Mouse (Mus musculus): Measurements from ENCODE around the gene Tpm3.
A peak's percentile ranks its signal among the peaks of the same experiment; 100 is the strongest.

The Tpm3 gene

DNA sequence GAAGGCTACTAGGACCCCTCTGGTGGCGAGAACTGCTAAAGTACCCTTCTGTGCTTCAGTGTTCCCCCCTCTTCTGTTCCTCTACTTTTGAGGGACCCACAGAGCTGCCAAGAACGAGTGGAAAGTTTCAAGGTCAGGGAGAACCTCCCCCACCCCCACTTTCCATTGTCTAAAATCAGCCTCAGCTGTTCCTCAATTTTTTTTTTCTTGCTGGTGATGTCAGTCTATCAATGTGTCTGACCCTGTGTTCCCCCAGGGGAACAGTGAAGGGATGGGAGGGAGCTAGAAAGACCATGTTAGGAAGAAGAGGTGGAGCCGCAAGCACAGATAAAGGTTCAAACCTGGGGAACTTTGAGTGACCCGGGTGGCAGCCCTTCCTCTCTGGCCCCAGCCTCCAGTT is at the start of gene Tpm3:
Gene Tpm3, plus strand, starts transcription at position 356 of the 400 bp plus-strand sequence.
- no peak for DNase-seq

DNA sequence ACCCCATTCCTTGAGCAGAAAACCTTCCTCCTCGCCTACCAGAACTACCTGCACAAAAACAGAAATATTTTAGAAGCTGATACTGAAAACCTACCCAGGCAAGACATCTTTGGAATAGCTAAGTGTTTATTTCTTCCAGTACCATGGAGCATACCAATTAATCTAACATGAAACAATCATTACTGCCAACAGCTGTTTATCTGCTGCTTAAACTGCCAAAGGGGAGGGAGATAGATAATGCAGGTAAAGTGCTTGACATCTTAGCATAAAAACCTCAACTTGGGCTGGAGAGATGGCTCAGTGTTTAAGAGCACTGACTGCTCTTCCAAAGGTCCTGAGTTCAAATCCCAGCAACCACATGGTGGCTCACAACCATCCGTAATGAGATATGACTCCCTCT is 37.8 kb upstream of the Tpm3 start:
- no peak for DNase-seq

DNA sequence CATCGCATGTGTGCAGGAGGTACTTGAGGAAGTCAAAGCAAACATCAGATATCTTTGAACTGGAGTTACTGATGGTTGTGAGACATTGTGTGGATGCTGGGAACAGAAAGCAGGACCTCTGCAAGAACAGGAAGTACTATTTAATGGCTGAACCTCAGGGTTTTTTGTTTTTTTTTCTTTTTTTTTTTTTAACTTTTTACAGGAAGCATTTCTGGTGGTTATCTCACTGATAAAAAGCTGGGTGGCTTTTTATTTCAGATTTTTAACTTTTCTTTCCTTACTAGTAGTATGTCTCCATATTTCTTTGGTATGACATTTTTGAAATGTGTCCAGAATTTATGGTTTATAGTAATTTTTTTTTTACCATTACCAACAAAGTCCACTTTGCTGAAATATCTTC is 36.2 kb upstream of the Tpm3 start:
- DNase-seq: no peak

DNA sequence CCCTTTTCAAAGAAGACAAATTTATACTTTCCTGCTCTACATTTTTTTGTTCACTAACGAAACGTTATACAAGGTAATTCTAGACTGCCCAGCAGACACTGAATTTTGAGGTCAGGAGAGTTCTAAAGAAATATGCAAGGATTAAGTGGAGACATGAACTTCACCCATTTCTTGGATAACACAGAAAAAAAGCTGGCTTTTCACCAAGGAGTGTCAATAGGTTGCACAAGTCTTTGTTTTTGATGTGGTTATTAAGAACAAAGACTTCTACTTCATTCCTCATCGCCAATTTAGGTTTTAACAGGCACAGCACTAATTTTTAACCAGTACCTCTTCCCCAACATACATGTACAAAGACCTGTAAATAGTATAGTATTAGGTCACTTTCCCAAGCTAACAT is 22.8 kb upstream of the Tpm3 start:
- DNase-seq: no peak

DNA sequence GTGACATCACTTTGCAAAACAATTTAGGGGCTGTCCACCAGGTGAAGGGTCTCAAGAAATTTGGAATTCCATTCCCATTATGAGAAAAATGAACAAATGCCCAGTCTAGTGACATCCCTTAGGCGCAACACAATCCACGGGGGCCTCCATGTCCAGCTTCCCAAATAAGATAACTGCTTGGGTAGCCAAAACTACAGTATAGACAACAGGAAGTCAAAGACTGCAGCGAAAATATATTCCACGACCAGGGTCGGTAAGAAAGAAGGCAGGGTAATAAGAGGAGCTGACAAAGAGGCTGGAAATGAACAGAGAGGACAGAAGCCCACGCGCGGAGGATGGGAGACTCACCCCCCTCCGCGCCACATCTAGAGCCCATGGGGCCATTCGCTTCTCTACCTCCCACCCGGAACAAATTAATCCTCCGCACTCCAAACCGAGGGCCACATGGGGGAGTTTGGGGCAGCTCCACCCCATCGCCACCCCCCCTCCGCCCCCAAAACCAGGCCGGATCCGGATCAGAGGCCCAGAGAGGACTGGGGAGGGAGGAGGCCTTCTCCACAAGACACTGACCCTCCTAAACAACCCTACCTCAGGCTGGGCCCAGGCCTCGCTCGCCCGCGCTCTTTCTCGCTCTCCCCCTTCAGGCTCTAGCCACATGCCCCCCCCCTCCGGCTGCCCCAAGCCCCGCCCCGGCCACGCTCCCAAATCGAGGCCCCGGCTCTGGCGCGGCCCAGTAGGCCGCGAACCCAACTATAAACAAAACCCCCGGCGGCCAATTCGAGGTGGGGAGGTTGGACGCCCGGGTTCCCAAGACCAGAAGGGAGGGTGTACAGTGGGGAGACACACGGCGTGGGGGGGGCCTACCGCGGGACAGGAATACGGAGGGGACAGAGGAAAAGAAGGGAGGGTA is 20.8 kb upstream of the Tpm3 start, which contains the start of gene 4933434E20Rik:
Gene 4933434E20Rik, plus strand, starts transcription at position 196 of the 910 bp plus-strand sequence.
- DNase-seq: peak; percentile 48

DNA sequence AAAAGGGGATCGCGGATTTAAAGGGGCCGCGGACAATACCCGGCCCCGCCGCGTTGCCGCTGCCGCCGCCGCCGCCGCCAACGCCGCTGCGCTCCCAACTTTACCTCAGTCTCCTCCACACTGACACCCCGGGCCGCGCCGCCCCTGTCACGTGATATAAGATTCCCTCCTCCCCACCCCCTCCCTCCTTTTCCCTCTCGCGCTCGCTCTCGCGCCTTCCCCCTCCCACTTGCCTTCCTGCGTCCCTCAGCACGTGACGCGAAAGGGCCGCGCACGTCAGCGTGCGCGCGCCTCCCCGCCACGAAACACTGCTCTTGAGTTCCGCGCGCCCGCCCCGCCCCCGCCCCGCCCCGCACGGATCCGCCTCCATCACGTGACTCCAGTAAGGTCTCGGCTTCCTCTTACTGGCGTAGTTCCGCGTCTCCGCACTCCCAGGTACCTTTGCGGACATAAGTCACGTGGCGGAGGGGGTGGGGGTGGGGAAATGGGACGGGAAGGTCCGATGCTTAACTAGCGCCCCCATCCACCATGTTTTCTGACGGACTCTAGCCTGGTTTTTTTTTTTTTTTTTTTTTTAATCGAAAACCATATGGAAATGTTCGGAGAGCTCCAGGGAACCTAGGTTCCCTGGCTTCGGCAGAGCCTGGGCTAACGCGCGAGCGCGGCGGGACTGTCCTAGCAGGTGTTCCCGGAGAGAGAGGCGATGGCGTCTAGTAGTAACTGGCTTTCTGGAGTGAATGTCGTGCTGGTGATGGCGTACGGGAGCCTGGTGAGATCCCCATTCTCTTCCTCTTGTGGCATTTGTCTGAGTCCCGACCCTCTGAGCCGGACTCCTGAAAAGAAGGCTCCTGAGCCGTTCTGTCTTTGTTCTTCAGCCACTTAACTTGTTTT is 19.9 kb upstream of the Tpm3 start, which contains the start of gene Ubap2l:
Gene Ubap2l, minus strand, starts transcription at position 278 of the 891 bp plus-strand sequence.
- peak; percentile 96 for DNase-seq

DNA sequence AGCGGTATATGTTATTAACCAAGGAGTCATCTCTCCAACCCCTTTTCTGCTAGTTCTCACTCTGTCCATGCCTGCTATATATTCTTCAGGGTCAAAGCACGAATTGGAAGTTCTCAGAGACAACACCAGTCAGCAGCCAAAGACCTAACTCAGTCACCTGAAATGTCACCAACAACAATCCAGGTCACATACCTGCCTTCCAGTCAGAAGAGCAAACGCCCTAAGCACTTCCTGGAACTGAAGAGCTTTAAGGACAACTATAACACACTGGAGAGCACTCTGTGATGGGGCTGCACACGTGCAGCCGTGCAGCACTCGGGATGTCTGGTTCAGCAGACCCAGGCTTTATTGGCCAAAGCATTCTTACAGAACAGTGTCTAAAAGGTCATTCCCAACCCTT is 10.9 kb upstream of the Tpm3 start:
- no peak for DNase-seq

DNA sequence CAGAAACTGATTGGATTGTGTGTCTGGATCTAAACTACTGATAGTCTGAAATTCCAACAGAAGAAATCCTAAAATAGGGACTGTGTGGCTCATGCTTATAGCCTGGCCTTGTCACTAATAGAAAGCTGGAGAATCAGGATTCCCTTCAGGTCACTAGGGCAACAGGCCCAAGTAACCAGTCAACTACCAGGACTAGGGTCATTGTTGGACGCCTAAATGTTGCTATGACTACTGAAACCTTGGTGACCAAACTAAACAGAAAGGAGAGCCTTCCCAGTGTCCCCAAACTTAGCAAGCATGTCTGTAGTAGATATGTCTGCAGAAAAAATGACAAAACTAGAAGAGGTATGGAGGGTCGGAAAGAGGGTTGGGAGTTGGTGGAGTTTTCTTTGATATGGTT is 9.9 kb upstream of the Tpm3 start:
- DNase-seq: no peak

DNA sequence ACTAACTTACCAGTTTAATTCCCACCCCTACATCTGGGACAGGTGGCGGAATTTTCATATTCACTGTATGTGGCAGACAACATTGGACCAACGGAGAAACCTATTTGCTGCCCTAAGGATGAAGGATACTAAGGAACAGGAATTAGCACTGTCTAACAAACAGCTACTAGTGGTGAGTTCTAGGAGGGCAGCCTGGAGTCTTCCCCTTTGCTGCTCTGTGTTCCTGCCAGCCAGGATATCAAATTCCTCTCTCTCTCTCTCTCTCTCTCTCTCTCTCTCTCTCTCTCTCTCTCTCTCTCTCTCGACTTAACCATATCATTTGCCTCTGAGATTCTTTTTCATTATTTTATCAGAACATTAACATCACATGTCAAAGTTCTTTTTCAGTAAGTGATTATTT is 8.1 kb upstream of the Tpm3 start:
- DNase-seq: no peak

DNA sequence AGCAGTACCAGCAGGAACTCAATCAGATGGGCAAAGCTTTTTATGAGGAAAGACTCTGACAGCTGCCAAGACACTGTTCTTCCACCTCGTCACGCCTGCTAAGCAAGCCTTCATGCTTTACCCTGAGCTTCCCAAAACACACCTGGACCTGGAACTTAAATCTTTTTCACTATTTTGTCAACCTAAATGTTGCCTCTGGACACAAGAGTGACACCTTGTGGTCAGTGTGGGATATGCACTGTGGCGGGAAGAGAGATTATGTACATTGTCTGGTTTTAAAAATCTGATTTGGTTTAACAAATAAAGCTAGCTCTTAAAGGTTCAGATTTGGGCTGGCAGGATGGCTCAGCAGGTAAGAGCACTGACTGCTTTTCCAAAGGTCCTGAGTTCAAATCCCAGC is 6.9 kb upstream of the Tpm3 start:
- peak; percentile 27 for DNase-seq

DNA sequence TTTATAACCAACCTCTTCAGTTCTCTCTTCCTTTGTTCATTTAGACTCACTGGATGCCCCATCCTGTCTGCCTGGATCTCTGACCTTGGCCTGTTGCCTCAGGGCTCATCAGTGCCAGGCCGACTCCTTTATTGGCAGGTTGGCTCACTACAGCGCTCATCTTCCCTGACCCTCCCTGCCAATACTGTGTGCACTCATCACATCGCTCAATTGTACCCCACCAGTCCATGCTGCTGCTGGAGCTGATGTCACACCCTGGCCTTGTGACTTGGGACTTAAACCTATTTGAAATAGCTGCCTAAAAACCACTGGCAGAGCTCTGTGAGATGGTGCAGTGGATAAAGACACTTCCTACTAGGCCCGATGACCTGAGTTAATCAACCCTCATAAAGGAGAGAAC is 4.6 kb upstream of the Tpm3 start:
- DNase-seq: no peak

DNA sequence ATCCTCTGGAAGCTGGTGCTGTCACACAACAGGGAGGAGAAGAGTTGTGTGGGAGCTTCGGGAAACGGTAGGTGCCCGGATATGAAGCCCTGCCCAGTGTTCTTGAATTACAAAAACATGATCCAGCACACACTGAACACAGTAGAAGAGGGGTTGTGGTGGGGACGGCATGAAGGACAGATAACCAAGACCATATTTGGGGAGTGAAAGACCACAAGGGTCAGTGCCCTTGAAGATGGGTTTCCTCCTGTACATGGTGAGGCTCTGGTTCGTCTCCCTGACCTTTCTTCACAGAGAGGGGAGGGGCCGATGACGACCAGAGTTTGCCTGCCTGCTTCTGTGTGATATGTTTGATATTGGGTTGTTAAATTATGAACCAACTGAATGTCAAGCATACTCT is 2.8 kb upstream of the Tpm3 start:
- no peak for DNase-seq

DNA sequence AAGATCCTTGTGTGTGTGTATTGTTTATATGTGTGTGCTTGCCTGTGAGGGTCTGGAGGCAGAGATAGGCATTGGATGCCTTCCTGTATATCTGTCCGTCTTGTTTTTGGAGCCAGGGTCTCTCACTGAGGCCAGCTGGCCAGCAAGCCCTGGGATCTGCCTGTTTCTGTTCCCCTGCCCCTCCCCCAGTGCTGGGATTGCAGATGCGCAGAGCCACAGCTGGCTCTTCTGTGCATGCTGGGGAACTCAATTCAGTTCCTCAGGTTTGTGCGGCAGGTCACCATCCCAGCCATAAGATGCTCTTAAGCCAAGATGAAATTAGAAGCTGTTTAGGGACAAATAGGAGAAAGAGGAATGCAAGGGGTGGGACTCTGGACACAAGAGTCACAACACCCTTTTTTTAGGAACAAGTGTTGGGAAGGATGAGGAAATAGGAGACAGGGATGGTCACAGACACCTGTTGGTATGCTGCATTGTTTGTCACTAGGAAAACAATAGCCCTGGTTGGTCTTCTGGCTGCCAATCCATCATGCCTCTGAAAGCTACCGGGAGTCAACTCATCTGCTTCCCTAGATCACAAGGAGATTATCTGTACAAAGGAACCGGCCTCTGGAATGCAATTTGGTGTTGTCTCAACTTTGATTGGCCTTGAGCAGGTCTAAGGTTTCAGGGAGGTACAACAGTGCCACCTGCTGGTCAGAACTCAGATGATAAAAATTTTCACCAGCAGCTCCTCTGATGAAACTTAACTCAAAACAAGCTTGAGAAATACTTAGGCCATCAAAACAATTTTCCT is 4.7 kb downstream of the Tpm3 start:
- DNase-seq: peak; percentile 75

DNA sequence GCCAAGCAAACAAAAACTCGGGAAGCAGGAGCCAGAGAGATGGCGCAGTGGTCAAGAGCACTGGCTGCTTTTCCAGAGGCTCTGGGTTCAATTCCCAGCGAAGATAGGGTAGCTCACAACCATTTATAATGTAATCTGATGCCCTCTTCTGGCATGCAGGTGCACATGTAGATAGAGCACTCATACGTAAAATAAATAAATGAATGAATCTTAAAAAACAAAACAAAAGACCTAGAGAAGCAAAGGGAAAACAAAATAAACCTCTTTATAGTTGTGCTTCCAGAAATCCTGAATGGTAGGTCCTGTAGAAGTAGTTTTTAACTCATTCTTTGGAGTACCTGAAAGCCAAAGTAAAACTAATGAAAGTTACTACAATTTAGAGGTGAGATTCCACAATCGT is 5.8 kb downstream of the Tpm3 start:
- no peak for DNase-seq

DNA sequence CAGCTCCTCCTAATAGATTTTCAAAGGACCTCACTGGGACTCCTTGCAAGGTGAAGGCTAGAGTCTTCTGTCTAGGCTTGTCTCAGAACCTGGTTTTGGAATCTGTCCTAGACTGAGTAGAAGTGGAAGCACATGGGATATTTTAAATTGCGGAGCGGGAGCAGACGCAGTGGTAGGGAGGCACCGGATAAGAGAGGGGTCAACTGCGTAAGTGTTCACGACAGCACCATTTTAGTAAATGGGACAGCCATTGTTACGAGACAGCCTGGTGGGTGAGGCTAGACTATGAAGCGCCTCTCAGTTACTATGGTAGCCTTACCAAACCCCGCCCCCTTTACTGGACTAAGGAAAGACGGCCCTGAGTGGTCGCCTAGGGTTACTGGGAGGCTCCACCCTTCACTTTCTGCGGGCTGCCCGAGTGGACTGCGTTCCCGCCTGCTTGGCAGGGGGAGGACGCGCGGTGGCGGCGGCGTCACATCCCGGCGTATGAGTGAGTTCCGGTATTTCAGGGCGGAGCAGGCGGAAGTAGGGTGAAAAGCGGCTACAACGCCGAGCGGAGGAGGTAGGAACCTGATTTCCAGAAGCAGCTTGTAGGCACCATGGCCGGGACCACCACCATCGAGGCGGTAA is 6.8 kb downstream of the Tpm3 start:
- peak; percentile 87 for DNase-seq

DNA sequence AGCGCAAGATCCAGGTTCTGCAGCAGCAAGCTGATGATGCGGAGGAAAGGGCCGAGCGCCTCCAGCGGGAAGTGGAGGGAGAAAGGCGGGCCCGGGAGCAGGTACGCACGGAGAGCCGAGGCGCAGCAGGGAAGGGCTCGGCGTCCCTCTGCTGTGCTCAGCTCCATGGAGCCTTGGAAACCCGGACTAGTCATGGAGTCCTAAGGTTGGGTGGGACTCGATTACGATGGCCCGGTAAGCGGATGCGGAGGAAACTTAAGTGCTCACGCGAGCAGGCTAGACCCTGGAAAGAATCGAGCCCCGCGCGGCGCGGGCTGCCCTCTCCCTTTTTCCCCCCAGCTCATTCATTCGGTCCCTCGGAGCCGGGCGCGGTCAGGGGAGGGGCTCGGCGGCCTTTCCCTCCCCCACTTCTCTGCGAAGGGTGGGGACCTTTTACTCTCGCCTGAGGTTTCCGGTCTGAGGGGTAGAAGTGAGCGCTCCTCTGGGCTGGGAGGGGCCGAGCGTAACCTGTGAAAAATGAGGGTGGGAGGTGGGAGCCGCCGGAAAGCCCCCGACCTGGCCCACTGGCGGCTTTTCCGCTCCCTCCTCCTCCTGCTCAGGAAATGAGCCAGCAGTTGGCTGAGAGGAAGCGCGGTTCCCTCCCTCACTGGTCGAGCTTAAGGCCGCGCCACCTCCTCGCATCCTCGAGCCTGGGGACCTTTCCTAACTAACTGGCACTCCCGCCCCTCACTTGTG is 7.5 kb downstream of the Tpm3 start:
- DNase-seq: peak; percentile 63

DNA sequence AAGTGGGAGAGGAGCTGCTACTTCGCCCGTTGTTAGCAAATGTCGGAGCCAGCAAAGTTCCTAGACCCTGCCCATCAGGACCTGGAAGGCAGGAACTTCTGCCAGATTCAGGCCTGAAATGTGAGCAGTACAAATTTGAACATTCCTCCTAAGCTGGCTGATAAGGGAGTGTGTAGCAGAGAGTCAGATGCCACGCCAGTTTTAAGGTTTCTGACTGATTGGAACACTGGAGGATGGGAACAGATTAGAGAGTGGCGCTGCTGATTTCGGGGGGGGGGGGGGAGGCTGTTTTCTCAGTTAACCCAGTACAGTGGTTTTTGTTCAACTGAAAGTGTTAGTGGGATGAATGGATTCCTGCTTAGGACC is 8.0 kb downstream of the Tpm3 start:
- DNase-seq: no peak

DNA sequence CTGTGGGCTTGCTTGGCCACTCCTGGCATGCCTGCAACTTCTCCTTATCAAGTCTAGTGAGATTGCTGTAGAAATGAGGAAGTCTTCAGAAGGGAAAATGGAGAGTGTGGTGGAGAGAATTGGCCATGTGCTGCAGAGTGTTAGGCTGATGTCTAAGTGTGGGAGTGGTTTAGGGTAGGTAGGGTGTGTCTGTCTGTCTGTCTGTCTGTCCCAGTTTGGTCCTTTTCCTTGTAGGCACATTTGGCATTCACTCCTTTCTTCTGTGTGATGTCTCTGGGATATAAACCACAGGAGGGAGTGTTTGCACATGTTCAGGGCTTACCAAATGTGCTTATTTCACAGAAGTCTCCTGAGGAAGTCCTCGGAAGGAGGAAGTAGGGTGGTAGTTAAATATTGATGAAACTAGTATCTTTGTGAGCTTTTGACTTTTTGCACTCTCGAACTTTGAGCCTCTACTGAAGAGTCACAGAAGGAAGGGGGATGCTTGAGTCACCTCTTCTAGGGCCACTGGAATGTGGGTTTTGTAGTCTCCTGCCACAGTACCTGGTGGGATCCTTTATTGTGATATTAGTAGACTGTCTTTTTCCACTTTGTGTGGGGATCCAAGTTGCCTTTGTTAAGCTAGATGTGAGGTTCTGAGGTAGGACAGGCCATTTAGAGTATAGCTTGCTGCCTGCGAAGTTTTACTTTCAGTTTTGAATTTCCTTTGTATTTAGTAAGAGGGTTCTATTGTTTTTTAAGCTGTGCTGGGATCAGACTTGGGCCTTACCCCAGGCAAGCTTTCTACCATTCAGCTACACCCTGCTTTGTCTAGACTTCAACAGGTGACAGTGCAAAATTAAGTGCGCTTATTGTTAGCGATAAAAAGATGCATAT is 9.2 kb downstream of the Tpm3 start:
- DNase-seq: no peak

DNA sequence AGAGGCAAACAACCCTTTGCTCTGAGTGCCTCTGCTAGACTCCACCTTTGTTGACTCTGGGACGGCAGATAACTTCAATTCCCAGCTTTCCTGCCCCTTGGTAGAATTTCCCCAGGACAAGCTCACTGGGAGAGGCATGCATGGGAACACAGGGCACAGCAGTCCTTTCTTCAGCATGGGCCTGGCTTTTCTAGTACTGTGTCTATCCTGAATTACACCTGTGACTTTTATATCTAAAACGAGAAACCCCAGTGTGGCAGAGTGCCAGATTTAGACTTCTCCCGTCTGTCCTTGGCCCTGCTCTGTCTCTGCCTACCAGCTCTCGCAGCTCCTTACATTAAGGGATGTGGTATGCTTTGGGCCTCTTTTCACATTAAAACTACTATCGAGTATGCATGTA is 10.6 kb downstream of the Tpm3 start:
- peak; percentile 40 for DNase-seq

DNA sequence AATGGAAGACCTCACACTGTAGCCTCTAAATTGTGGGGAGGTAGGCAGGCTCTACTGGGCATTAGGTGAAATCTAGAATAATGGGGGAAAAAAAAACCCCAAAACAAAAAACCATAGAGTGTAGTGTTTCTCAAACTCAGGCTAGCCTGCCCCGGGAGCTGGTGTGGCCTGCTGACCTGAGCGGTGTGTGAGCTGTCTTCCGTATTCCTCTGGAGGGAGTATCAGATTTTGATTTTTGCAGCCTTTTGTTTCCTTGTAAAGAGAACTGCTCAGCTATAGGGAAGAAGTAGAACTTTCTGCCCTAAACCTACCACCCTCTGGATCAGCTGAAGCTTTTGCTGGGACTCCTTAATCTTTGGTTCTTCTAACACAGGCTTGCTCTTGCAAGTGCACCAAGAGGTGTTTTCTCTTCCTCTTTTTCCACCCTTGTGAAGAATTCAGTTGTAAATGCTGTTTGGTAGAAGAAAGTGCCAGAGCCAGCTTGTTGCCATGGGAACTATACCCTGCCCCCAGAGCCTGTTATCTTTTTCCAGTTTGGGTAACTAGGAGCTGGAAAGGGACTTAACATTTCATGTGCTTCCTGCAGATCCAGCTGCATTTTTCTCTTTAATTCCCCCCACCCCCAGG is 11.4 kb downstream of the Tpm3 start:
- peak; percentile 33 for DNase-seq

All from right cerebral cortex, postnatal 14 days (tissue).